Comparison of ENCODE assay signal across 12 mouse cellular contexts in genomic region chr12:5246721-5247341, GRCm38 (mm10).
DNase-seq lines count a peak whose midpoint lies in the region; ATAC-seq and TF ChIP-seq lines count a peak whose summit lies in the region.
"Had no signal": no experiment of that assay in that cellular context is flagged by ENCODE, and none has a peak within 500 bp of the region (broad histone marks: within the 10 kb centered on the region; RNA-seq: fewer than 3 reads in every experiment).

No protein-coding gene starts in this region.

- H3K4me2 ChIP-seq in limb, embryonic 12.5 days, result no peak overlapping the region
- no peak overlapping the region for H3K4me2 ChIP-seq in limb, embryonic 14.5 days (replicated peaks; ENCODE audit: low read depth, low read length, severe bottlenecking)
- H3K4me2 ChIP-seq: lung, embryonic 15.5 days had no signal

- H3K27ac ChIP-seq in limb, embryonic 12.5 days, result 0 out of 2 replicates have a peak overlapping the region, but pooled peaks have one; percentile 17
- no peak overlapping the region; the same call in 1 of the 2 replicates for H3K27ac ChIP-seq in limb, embryonic 10.5 days
- 0 out of 2 replicates have a peak overlapping the region, but pooled peaks have one; percentile 19 for H3K27ac ChIP-seq in limb, embryonic 14.5 days (replicated peaks; ENCODE audit: low read depth, low read length)
- H3K27ac ChIP-seq: embryonic facial prominence, embryonic 10.5 days; lung, embryonic 15.5 days had no signal

- no peak overlapping the region for H3K9ac ChIP-seq in limb, embryonic 12.5 days (replicated peaks)
- H3K9ac ChIP-seq in limb, embryonic 14.5 days (ENCODE audit: low read depth, low read length, severe bottlenecking), result no peak overlapping the region
- H3K9ac ChIP-seq: lung, embryonic 15.5 days had no signal

- H3K4me1 ChIP-seq in limb, embryonic 12.5 days (replicated peaks), result peaks cover 60% of the 10 kb centered on the region
- H3K4me1 ChIP-seq in limb, embryonic 10.5 days, result peaks cover 68% of the 10 kb centered on the region
- H3K4me1 ChIP-seq in limb, embryonic 14.5 days (ENCODE audit: control insufficient read depth, insufficient read depth, low read length), result peaks cover 42% of the 10 kb centered on the region

- ATAC-seq in limb, embryonic 12.5 days (ENCODE audit: insufficient number of reproducible peaks, insufficient read depth, low FRiP score, low TSS enrichment, low read depth), result no peak
- ATAC-seq in limb, embryonic 14.5 days (ENCODE audit: low FRiP score, low read depth), result no peak
- ATAC-seq in granulocyte monocyte progenitor cell, adult 5-6 weeks (replicated peaks; ENCODE audit: poor library complexity, severe bottlenecking), result no peak

- no peaks in the 10 kb centered on the region for H3K27me3 ChIP-seq in limb, embryonic 12.5 days
- no peaks in the 10 kb centered on the region for H3K27me3 ChIP-seq in limb, embryonic 10.5 days (ENCODE audit: low read depth, poor library complexity, severe bottlenecking)
- no peaks in the 10 kb centered on the region for H3K27me3 ChIP-seq in limb, embryonic 14.5 days (ENCODE audit: control insufficient read depth, insufficient read depth, low read length)
- H3K27me3 ChIP-seq: lung, embryonic 15.5 days had no signal

- peak; percentile 27 to 29 for DNase-seq in heart, adult 18-20 months
- DNase-seq in heart, adult 8-10 months (ENCODE audit: low spot score), result no peak
- DNase-seq in limb, embryonic 10.5 days (ENCODE audit: low spot score), result no peak
- DNase-seq in adrenal gland, postnatal 36 days, result peak; percentile 81 to 84
- DNase-seq in limb, embryonic 14.5 days (ENCODE audit: low spot score), result no peak
- DNase-seq: kidney, adult 11 months; spleen, adult 18-20 months; thymus, postnatal 4 days had no signal

- no peaks in the 10 kb centered on the region for H3K36me3 ChIP-seq in limb, embryonic 12.5 days
- no peaks in the 10 kb centered on the region for H3K36me3 ChIP-seq in limb, embryonic 10.5 days
- H3K36me3 ChIP-seq in limb, embryonic 14.5 days (ENCODE audit: control insufficient read depth, insufficient read depth, low read length), result no peaks in the 10 kb centered on the region
- H3K36me3 ChIP-seq: embryonic facial prominence, embryonic 10.5 days; lung, embryonic 15.5 days had no signal

- no peak for TF ChIP-seq POLR2A in limb, embryonic 14.5 days (IDR thresholded peaks at IDR 0.05; ENCODE audit: borderline replicate concordance, extremely low read depth, insufficient read depth, insufficient read length)

- H3K4me3 ChIP-seq in limb, embryonic 12.5 days (replicated peaks), result no peak overlapping the region
- no peak overlapping the region for H3K4me3 ChIP-seq in limb, embryonic 10.5 days
- H3K4me3 ChIP-seq in limb, embryonic 14.5 days (replicated peaks; ENCODE audit: low read length), result no peak overlapping the region
- H3K4me3 ChIP-seq: embryonic facial prominence, embryonic 10.5 days; lung, embryonic 15.5 days had no signal

- 54% methylated on average over 15 of the region's 15 CpGs for WGBS in limb, embryonic 12.5 days
- WGBS in limb, embryonic 10.5 days, result 62% methylated on average over 15 of the region's 15 CpGs
- WGBS in limb, embryonic 14.5 days, result 53% methylated on average over 15 of the region's 15 CpGs

- no peaks in the 10 kb centered on the region for H3K9me3 ChIP-seq in limb, embryonic 12.5 days
- H3K9me3 ChIP-seq in limb, embryonic 10.5 days (replicated peaks), result no peaks in the 10 kb centered on the region
- H3K9me3 ChIP-seq in limb, embryonic 14.5 days (ENCODE audit: control insufficient read depth, low read length), result no peaks in the 10 kb centered on the region
- H3K9me3 ChIP-seq: embryonic facial prominence, embryonic 10.5 days; lung, embryonic 15.5 days had no signal

Comparison
In these comparisons a context has a peak if more than half of its experiments do, and no peak if none do; other contexts are left out.
1. DNase-seq: peak in heart, adult 18-20 months (2 of 2) and adrenal gland, postnatal 36 days (2 of 2); none in heart, adult 8-10 months (single experiment), limb, embryonic 10.5 days (single experiment) and limb, embryonic 14.5 days (single experiment).